Mouse (Mus musculus): ENCODE measurements around the gene Plxna3. TPM values are rescaled to one million over a fixed set of nuclear protein-coding genes. Genes with fewer than 3 reads are reported as not detected.

The Plxna3 gene
- polyA plus RNA-seq (2015; fragmentation: Nextera tagmentation; extraction: Ambion mirVana): 1.1 and 1.5 TPM in 2 replicates

DNA sequence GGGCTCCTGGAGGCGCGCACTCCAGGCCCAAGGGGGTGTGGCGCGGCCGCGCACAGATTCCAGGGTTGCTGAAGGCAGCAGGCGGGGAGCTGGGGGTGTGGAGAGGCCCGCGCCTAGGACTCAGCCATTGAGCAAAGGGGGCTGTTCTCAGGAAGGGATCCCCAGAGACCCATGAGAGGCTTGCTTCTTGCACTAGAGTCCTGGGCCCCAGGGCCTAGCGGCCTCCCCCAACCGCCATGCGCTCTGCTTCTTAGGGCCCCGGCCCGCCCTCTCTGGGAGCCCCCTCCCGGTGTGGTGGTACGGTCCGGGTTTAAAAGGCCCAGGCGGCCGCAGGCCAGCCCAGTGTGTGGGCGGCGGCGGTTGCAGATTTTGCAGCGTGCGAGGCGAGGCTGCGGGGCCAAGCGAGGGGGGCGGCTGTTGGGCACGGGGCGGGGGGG lies at the start of gene Plxna3:
Gene Plxna3, plus strand, starts transcription at position 342 of the 437 bp plus-strand sequence.
- no peak within 1 kb of the TSS for H3K9ac ChIP-seq
- H3K4me1 ChIP-seq (replicated peaks): peaks cover 14% of the 10 kb centered on the region
- H3K9me3 ChIP-seq (replicated peaks): no peaks in the 10 kb centered on the region
- no peaks in the 10 kb centered on the region for H3K36me3 ChIP-seq (replicated peaks)
- H3K27ac ChIP-seq (replicated peaks): no peak within 1 kb of the TSS
- 16% methylated on average over 29 of the region's 30 CpGs for WGBS (ENCODE audit: insufficient replicate concordance)
- no peaks in the 10 kb centered on the region for H3K27me3 ChIP-seq
- peak within 1 kb of the TSS; percentile 73 for H3K4me2 ChIP-seq
- ATAC-seq (ENCODE audit: insufficient read depth): peak; percentile 90
- H3K4me3 ChIP-seq (replicated peaks): peak within 1 kb of the TSS; percentile 51

- 16% methylated on average over 14 of the region's 14 CpGs for WGBS (ENCODE audit: insufficient replicate concordance)
- H3K27me3 ChIP-seq: no peaks in the 10 kb centered on the region
- peak overlapping the region; percentile 83 for H3K4me2 ChIP-seq
- ATAC-seq (ENCODE audit: insufficient read depth): 0 out of 2 replicates have a peak, but pooled peaks have one; percentile 3
- 0 out of 2 replicates have a peak, but pooled peaks cover 7% of the 10 kb centered on the region for H3K36me3 ChIP-seq (replicated peaks)
- peaks cover 35% of the 10 kb centered on the region for H3K4me1 ChIP-seq (replicated peaks)
- H3K27ac ChIP-seq (replicated peaks): peak overlapping the region; percentile 95
- no peaks in the 10 kb centered on the region for H3K9me3 ChIP-seq (replicated peaks)
- peak overlapping the region; percentile 66 for H3K4me3 ChIP-seq (replicated peaks)
- H3K9ac ChIP-seq: peak overlapping the region; percentile 64
Observed at GRCm38 (mm10) chrX:74281041-74281731, 47.7 kb upstream of the Plxna3 start.

DNA sequence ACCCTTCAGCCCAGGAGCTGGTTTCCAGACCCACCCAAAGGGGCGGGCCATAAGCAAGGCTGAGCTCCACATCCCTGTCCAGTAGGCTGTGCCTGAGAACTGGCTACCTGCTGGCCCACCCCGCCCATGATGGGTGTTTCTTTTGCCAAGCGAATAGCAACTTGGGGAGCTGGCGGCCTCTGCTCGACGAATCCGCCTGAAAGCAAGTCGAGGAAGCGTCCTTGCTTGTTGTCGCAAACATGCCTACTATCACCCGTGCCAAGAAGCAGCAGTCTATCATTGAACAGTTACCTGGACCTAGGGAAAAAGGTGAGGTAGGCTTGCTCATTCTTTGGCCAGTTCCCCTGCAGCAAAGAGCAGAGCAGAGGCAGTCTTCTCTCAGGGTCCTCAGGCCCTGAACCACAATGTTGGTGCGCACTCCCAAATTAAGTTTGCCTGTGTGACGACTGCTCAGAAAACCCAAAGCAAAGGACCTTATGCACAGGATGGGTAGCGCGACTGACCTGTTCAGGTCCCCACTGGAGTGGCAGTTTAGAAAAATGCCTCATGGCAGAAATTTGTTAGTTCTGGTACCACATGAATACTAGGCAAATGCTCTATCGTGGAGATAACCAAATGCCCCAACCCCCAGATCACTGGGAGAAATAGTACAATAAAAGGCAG lies 47.0 kb upstream of the Plxna3 start, which contains the start of the genes Taz and Dnase1l1:
Gene Taz, plus strand, starts transcription at position 181 of the 663 bp plus-strand sequence.
Gene Dnase1l1, minus strand, starts transcription at position 606 of the 663 bp plus-strand sequence.
- WGBS (ENCODE audit: insufficient replicate concordance): 17% methylated on average over 16 of the region's 16 CpGs
- peak within 1 kb of the TSS; percentile 66 for H3K4me3 ChIP-seq (replicated peaks)
- peak within 1 kb of the TSS; percentile 74 for H3K9ac ChIP-seq
- peaks cover 35% of the 10 kb centered on the region for H3K4me1 ChIP-seq (replicated peaks)
- ATAC-seq (ENCODE audit: insufficient read depth): peak; percentile 95
- peak within 1 kb of the TSS; percentile 83 for H3K4me2 ChIP-seq
- 0 out of 2 replicates have a peak, but pooled peaks cover under 1% of the 10 kb centered on the region for H3K36me3 ChIP-seq (replicated peaks)
- H3K27ac ChIP-seq (replicated peaks): peak within 1 kb of the TSS; percentile 95
- no peaks in the 10 kb centered on the region for H3K27me3 ChIP-seq
- H3K9me3 ChIP-seq (replicated peaks): no peaks in the 10 kb centered on the region

GRCm38 (mm10) chrX:74282395-74283091 lies 46.3 kb upstream of the Plxna3 start:
- H3K9ac ChIP-seq: peak overlapping the region; percentile 74
- no peaks in the 10 kb centered on the region for H3K36me3 ChIP-seq (replicated peaks)
- peak overlapping the region; percentile 66 for H3K4me3 ChIP-seq (replicated peaks)
- no peaks in the 10 kb centered on the region for H3K27me3 ChIP-seq
- peak overlapping the region; percentile 95 for H3K27ac ChIP-seq (replicated peaks)
- peak overlapping the region; percentile 83 for H3K4me2 ChIP-seq
- no peaks in the 10 kb centered on the region for H3K9me3 ChIP-seq (replicated peaks)
- H3K4me1 ChIP-seq (replicated peaks): peaks cover 35% of the 10 kb centered on the region
- peak; percentile 54 for ATAC-seq (ENCODE audit: insufficient read depth)
- WGBS (ENCODE audit: insufficient replicate concordance): 19% methylated on average over 39 of the region's 39 CpGs

DNA sequence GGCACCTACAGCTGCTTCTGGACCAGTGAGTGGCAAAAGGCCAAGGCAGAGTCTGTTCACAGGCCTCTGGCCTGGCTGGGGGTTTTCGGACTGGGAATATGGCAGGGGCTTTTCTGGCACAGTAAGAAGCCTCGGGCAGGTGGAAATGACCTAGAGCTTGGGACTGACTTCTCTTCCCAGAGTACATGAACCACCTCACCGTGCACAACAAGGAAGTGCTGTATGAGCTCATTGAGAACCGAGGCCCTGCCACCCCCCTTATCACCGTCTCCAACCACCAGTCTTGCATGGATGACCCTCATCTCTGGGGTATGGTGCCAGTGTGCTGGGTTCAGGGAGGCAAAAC lies 45.8 kb upstream of the Plxna3 start:
- Histone ChIP-seq H3K4me1 (replicated peaks) (peaks cover 35% of the 10 kb centered on the region), H3K27me3 (no peaks in the 10 kb centered on the region), H3K9ac (peak overlapping the region; percentile 74), H3K27ac (replicated peaks) (peak overlapping the region; percentile 95), H3K4me3 (replicated peaks) (peak overlapping the region; percentile 66), H3K9me3 (replicated peaks) (no peaks in the 10 kb centered on the region), H3K36me3 (replicated peaks) (no peaks in the 10 kb centered on the region), H3K4me2 (peak overlapping the region; percentile 83)
- no peak for ATAC-seq (ENCODE audit: insufficient read depth)
- WGBS (ENCODE audit: insufficient replicate concordance): 22% methylated on average over 5 of the region's 5 CpGs

GRCm38 (mm10) chrX:74293431-74293830 lies 35.4 kb upstream of the Plxna3 start:
- no peaks in the 10 kb centered on the region for H3K27me3 ChIP-seq
- H3K27ac ChIP-seq (replicated peaks): no peak overlapping the region
- no peaks in the 10 kb centered on the region for H3K9me3 ChIP-seq (replicated peaks)
- peaks cover 7% of the 10 kb centered on the region; the same call in 1 of the 2 replicates for H3K4me1 ChIP-seq (replicated peaks)
- no peak overlapping the region for H3K4me3 ChIP-seq (replicated peaks)
- H3K4me2 ChIP-seq: no peak overlapping the region
- 37% methylated on average over 4 of the region's 4 CpGs for WGBS (ENCODE audit: insufficient replicate concordance)
- H3K36me3 ChIP-seq (replicated peaks): 0 out of 2 replicates have a peak, but pooled peaks cover 11% of the 10 kb centered on the region
- no peak for ATAC-seq (ENCODE audit: insufficient read depth)
- H3K9ac ChIP-seq: no peak overlapping the region

GRCm38 (mm10) chrX:74296538-74297448 lies 32.1 kb upstream of the Plxna3 start, which contains the start of gene Atp6ap1:
Atp6ap1 (plus strand) TSS chrX:74297097.
- WGBS (ENCODE audit: insufficient replicate concordance): 15% methylated on average over 37 of the region's 37 CpGs
- Histone ChIP-seq H3K4me1 (replicated peaks) (peaks cover 15% of the 10 kb centered on the region), H3K4me2 (peak within 1 kb of the TSS; percentile 77), H3K4me3 (replicated peaks) (peak within 1 kb of the TSS; percentile 74), H3K9me3 (replicated peaks) (no peaks in the 10 kb centered on the region), H3K9ac (peak within 1 kb of the TSS; percentile 79), H3K27me3 (no peaks in the 10 kb centered on the region), H3K27ac (replicated peaks) (peak within 1 kb of the TSS; percentile 85), H3K36me3 (replicated peaks) (peaks cover 20% of the 10 kb centered on the region)
- ATAC-seq (ENCODE audit: insufficient read depth): peak; percentile 94

- Histone ChIP-seq H3K9ac (no peak overlapping the region), H3K4me1 (replicated peaks) (peaks cover 15% of the 10 kb centered on the region), H3K4me3 (replicated peaks) (peak overlapping the region; percentile 10; the same call in 1 of the 2 replicates), H3K9me3 (replicated peaks) (no peaks in the 10 kb centered on the region), H3K36me3 (replicated peaks) (peaks cover 36% of the 10 kb centered on the region), H3K27me3 (no peaks in the 10 kb centered on the region), H3K4me2 (peak overlapping the region; percentile 55), H3K27ac (replicated peaks) (no peak overlapping the region; the same call in 1 of the 2 replicates)
- WGBS (ENCODE audit: insufficient replicate concordance): 44% methylated on average over 1 of the region's 1 CpGs
- ATAC-seq (ENCODE audit: insufficient read depth): no peak
Observed at GRCm38 (mm10) chrX:74298348-74298747, 30.5 kb upstream of the Plxna3 start.

DNA sequence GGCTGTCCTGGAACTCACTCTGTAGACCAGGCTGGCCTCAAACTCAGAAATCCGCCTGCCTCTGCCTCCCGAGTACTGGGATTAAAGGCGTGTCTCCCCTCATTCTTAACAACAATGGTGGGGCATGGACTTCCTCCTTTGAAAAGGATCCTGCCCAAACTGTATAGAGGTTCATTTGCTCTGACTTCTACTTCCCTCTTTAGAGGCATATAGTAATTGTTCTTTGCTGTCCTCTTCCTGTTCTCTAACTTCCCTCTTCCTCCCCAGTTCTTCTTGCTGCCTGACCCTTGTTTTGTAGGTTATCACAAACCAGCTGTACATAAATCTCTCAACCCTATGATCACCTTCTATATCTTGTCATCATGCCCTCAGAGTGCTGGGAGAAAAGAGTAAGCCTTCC lies 29.1 kb upstream of the Plxna3 start:
- Histone ChIP-seq H3K4me2 (no peak overlapping the region), H3K9me3 (replicated peaks) (no peaks in the 10 kb centered on the region), H3K27me3 (no peaks in the 10 kb centered on the region), H3K9ac (no peak overlapping the region), H3K36me3 (replicated peaks) (peaks cover 47% of the 10 kb centered on the region), H3K4me1 (replicated peaks) (peaks cover 22% of the 10 kb centered on the region), H3K27ac (replicated peaks) (peak overlapping the region; percentile 51; the same call in 1 of the 2 replicates), H3K4me3 (replicated peaks) (no peak overlapping the region)
- 56% methylated on average over 3 of the region's 3 CpGs for WGBS (ENCODE audit: insufficient replicate concordance)
- no peak for ATAC-seq (ENCODE audit: insufficient read depth)

Measured in liver, embryonic 15.5 days (tissue).